In the genomic region with DNA sequence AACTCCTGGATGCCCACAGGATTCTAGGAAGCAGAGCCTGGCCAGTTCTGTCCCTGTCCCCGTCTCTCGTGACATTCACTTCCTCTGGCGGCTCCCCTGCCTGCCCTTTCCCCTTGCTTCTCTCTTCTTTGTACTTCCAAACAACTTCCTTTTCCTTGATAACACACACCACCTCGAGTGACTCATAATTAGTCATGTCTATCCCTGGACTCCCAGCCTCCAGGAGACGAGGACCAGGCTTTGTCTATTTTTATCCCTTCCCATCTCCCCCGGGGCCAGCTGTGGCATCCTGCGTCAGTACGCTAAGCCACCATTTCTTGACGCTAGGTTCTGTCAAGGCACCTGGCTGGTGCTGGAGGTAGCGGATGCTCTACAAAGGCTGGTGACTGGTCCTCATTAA, we compare ENCODE assay signal across 8 mouse cellular contexts. TPM values are rescaled to one million over a fixed set of nuclear protein-coding genes. Genes with fewer than 3 reads are reported as not detected.
DNase-seq lines count a peak whose midpoint lies in the region; TF ChIP-seq lines count a peak whose summit lies in the region.
"Had no signal": no experiment of that assay in that cellular context is flagged by ENCODE, and none has a peak within 500 bp of the region (broad histone marks: within the 10 kb centered on the region; RNA-seq: fewer than 3 reads in every experiment).

No protein-coding gene starts in this region.

- peak overlapping the region; percentile 48; the same call in 1 of the 2 replicates for H3K27ac ChIP-seq in embryonic fibroblast, embryonic 13.5 days (ENCODE audit: insufficient read depth, low read length)
- peak overlapping the region; percentile 63 for H3K27ac ChIP-seq in olfactory bulb, adult 2 months (ENCODE audit: insufficient read depth, low read depth, low read length)
- H3K27ac ChIP-seq: embryonic facial prominence, embryonic 13.5 days had no signal

- TF ChIP-seq CTCF in embryonic fibroblast, embryonic 13.5 days (IDR thresholded peaks at IDR 0.05; ENCODE audit: borderline replicate concordance, insufficient read depth, low read length) = no peak
- TF ChIP-seq CTCF in olfactory bulb, adult 2 months (IDR thresholded peaks at IDR 0.05; ENCODE audit: insufficient read depth, low read depth, low read length) = no peak

- WGBS in olfactory bulb, adult 2 months = 16% methylated on average over 10 of the region's 10 CpGs

- peaks cover 21% of the 10 kb centered on the region for H3K4me1 ChIP-seq in embryonic fibroblast, embryonic 13.5 days (ENCODE audit: control insufficient read depth, insufficient read depth, low read length)
- H3K4me1 ChIP-seq in olfactory bulb, adult 2 months (ENCODE audit: control insufficient read depth, insufficient read depth, low read length) = peaks cover 25% of the 10 kb centered on the region

- no peak overlapping the region for H3K4me3 ChIP-seq in embryonic fibroblast, embryonic 13.5 days (ENCODE audit: insufficient read depth, low read length)
- H3K4me3 ChIP-seq in olfactory bulb, adult 2 months (ENCODE audit: insufficient read depth, low read depth, low read length) = peak overlapping the region; percentile 12; the same call in 1 of the 2 replicates
- H3K4me3 ChIP-seq: embryonic facial prominence, embryonic 13.5 days had no signal

- DNase-seq in 3134 (ENCODE audit: extremely low read depth, insufficient read length, low spot score) (peak; percentile 78), 3T3-L1 (ENCODE audit: low read depth, low spot score) (peak; percentile 96)
- peak; percentile 49 to 66 for DNase-seq in kidney, adult 8-10 months
- DNase-seq in spleen, postnatal 10 days (ENCODE audit: low spot score in 2 of 2) = no peak
- no peak for DNase-seq in cerebellum, adult 9-11 months

- no peak for TF ChIP-seq POLR2A in embryonic fibroblast, embryonic 13.5 days (IDR thresholded peaks at IDR 0.05; ENCODE audit: low read depth, low read length)
- TF ChIP-seq POLR2A in olfactory bulb, adult 2 months (IDR thresholded peaks at IDR 0.05; ENCODE audit: insufficient read depth, low read depth, low read length) = no peak

RNA-seq across cellular contexts. Expression of gene Bicral, which starts 15.9 kb away (rescaled TPM):
- 9.4 and 14.0 TPM in 2 replicates for polyA plus RNA-seq in embryonic fibroblast, embryonic 13.5 days (2011; ENCODE audit: insufficient read length, low read depth, missing spikeins)
- not detected in 2 replicates for polyA plus RNA-seq in olfactory bulb, adult 2 months (2012; ENCODE audit: insufficient read depth, insufficient read length, low replicate concordance, missing spikeins)

RNA-seq across cellular contexts. Expression of gene Tbcc, which starts 16.4 kb away (rescaled TPM):
- polyA plus RNA-seq in embryonic fibroblast, embryonic 13.5 days (2011; ENCODE audit: insufficient read length, low read depth, missing spikeins) = 11.5 and 16.5 TPM in 2 replicates
- not detected in 2 replicates for polyA plus RNA-seq in olfactory bulb, adult 2 months (2012; ENCODE audit: insufficient read depth, insufficient read length, low replicate concordance, missing spikeins)

RNA-seq across cellular contexts. Expression of gene Prph2, which starts 36.1 kb away (rescaled TPM):
- polyA plus RNA-seq in embryonic fibroblast, embryonic 13.5 days (2011; ENCODE audit: insufficient read length, low read depth, missing spikeins) = not detected in 2 replicates
- polyA plus RNA-seq in olfactory bulb, adult 2 months (2012; ENCODE audit: insufficient read depth, insufficient read length, low replicate concordance, missing spikeins) = not detected in 2 replicates
- polyA plus RNA-seq: embryonic facial prominence, embryonic 13.5 days had no signal

Comparison
In these comparisons a context has a peak if more than half of its experiments do, and no peak if none do; other contexts are left out.
1. DNase-seq: peak in 3134 (single experiment), 3T3-L1 (single experiment) and kidney, adult 8-10 months (2 of 2); none in spleen, postnatal 10 days (0 of 2) and cerebellum, adult 9-11 months (single experiment).
2. RNA of gene Tbcc, which starts 16.4 kb away (polyA plus RNA-seq): 11.5 to 16.5 TPM in embryonic fibroblast, embryonic 13.5 days; not detected in olfactory bulb, adult 2 months; every median in the first group is over 10 times any median in the second.